In genomic region chr5:35674081-35674555, GRCm38 (mm10) we compare ENCODE assay signal across 7 mouse cellular contexts. TPM values are rescaled to one million over a fixed set of nuclear protein-coding genes. Genes with fewer than 3 reads are reported as not detected.
DNase-seq lines count a peak whose midpoint lies in the region; ATAC-seq and TF ChIP-seq lines count a peak whose summit lies in the region.

No protein-coding gene starts in this region.

- H3K36me3 ChIP-seq in heart, embryonic 12.5 days, result no peaks in the 10 kb centered on the region
- H3K36me3 ChIP-seq in stomach, postnatal 0 days (ENCODE audit: control insufficient read depth, insufficient read depth, low read length), result no peaks in the 10 kb centered on the region

- H3K27me3 ChIP-seq in heart, embryonic 12.5 days (replicated peaks), result peaks cover 30% of the 10 kb centered on the region
- peaks cover under 1% of the 10 kb centered on the region; the same call in 1 of the 2 replicates for H3K27me3 ChIP-seq in stomach, postnatal 0 days (ENCODE audit: control insufficient read depth, insufficient read depth, low read length)

- H3K9ac ChIP-seq in heart, embryonic 12.5 days, result no peak overlapping the region
- peak overlapping the region; percentile 23 for H3K9ac ChIP-seq in stomach, postnatal 0 days (ENCODE audit: low read length)

- H3K27ac ChIP-seq in heart, embryonic 12.5 days (ENCODE audit: poor library complexity, severe bottlenecking), result peak overlapping the region; percentile 59
- H3K27ac ChIP-seq in stomach, postnatal 0 days (replicated peaks), result peak overlapping the region; percentile 88

- no peak overlapping the region for H3K4me3 ChIP-seq in heart, embryonic 12.5 days
- no peak overlapping the region for H3K4me3 ChIP-seq in stomach, postnatal 0 days (ENCODE audit: low read depth, low read length)

- ATAC-seq in heart, embryonic 12.5 days (ENCODE audit: insufficient number of reproducible peaks, low FRiP score), result no peak
- peak; percentile 69 for ATAC-seq in stomach, postnatal 0 days (ENCODE audit: low FRiP score, low TSS enrichment)

- no peak for TF ChIP-seq EP300 in stomach, postnatal 0 days (optimal IDR thresholded peaks at IDR 0.05)

- intact Hi-C loops in left cerebral cortex, postnatal 4 days (cut with DNase I), result no loop called here

- H3K4me1 ChIP-seq in heart, embryonic 12.5 days (replicated peaks), result peaks cover 61% of the 10 kb centered on the region
- peaks cover 39% of the 10 kb centered on the region for H3K4me1 ChIP-seq in stomach, postnatal 0 days (replicated peaks; ENCODE audit: control insufficient read depth, insufficient read depth)

- peak; percentile 65 for DNase-seq in Muller cell, postnatal 12 days (ENCODE audit: inconsistent ontology term)
- peak; percentile 87 for DNase-seq in adrenal gland, postnatal 10 days
- peak; percentile 80 to 86 for DNase-seq in kidney, postnatal 4 days
- peak; percentile 88 for DNase-seq in stomach, postnatal 0 days (ENCODE audit: low spot score)
- DNase-seq in thymus, adult 18-20 months, result no peak
- DNase-seq in left cerebral cortex, postnatal 4 days, result no peak

- peak; percentile 32 for TF ChIP-seq CTCF in stomach, postnatal 0 days (IDR thresholded peaks at IDR 0.05; ENCODE audit: low read depth)

- no peak overlapping the region for H3K4me2 ChIP-seq in heart, embryonic 12.5 days
- H3K4me2 ChIP-seq in stomach, postnatal 0 days (replicated peaks; ENCODE audit: low read depth), result no peak overlapping the region

- 25% methylated on average over 4 of the region's 4 CpGs for WGBS in heart, embryonic 12.5 days
- WGBS in stomach, postnatal 0 days, result 14% methylated on average over 4 of the region's 4 CpGs

- no peaks in the 10 kb centered on the region for H3K9me3 ChIP-seq in heart, embryonic 12.5 days (replicated peaks)
- H3K9me3 ChIP-seq in stomach, postnatal 0 days (ENCODE audit: control insufficient read depth, low read length), result no peaks in the 10 kb centered on the region

RNA-seq across cellular contexts. Expression of gene Htra3, which starts 5.5 kb away (rescaled TPM):
- total RNA-seq in adrenal gland, postnatal 10 days (2021), result 10 to 100 TPM; 51.0 to 61.0 TPM
- polyA plus RNA-seq in heart, embryonic 12.5 days (2016; fragmentation: Nextera tagmentation; extraction: Ambion mirVana), result 4.3 and 4.8 TPM in 2 replicates
- 39.4 and 47.5 TPM in 2 replicates for polyA plus RNA-seq in stomach, postnatal 0 days (2015; fragmentation: Nextera tagmentation; extraction: Ambion mirVana)
- 10 to 100 TPM; 14.9 to 17.1 TPM for total RNA-seq in left cerebral cortex, postnatal 4 days (2021)

Comparison
In these comparisons a context has a peak if more than half of its experiments do, and no peak if none do; other contexts are left out.
1. DNase-seq: peak in Muller cell, postnatal 12 days (single experiment), adrenal gland, postnatal 10 days (single experiment), kidney, postnatal 4 days (2 of 2) and stomach, postnatal 0 days (single experiment); none in thymus, adult 18-20 months (0 of 2) and left cerebral cortex, postnatal 4 days (single experiment).